Mouse (Mus musculus) small intestine, adult 2 months (tissue): Measurements from ENCODE around the gene Myt1l. TPM values are rescaled to one million over a fixed set of nuclear protein-coding genes. Genes with fewer than 3 reads are reported as not detected.
A peak's percentile ranks its signal among the peaks of the same experiment; 100 is the strongest.

Source experiments
- H3K27ac ChIP-seq: fragments of 200-500 bp; 2 replicates; pipeline ENCODE4 v1.5.1; 2012; ENCODE audit warnings: low read depth, low read length, control low read depth, inconsistent platforms; ENCODE audit not compliant: insufficient read depth
- H3K27me3 ChIP-seq: fragments of 200-500 bp; 2 replicates; pipeline ENCODE4 v1.6.1; 2012; ENCODE audit warnings: mild to moderate bottlenecking, moderate library complexity, low read length, inconsistent platforms; ENCODE audit not compliant: control insufficient read depth, insufficient read depth
- H3K36me3 ChIP-seq: fragments of 200-500 bp; 2 replicates; pipeline ENCODE4 v1.6.1; 2012; ENCODE audit warnings: mild to moderate bottlenecking, low read length, control low read depth, inconsistent platforms; ENCODE audit not compliant: control insufficient read depth, insufficient read depth
- H3K4me1 ChIP-seq: fragments of 200-500 bp; 2 replicates; pipeline ENCODE4 v1.6.1; 2012; ENCODE audit warnings: low read length, inconsistent platforms, mixed read lengths; ENCODE audit not compliant: control insufficient read depth, insufficient read depth, insufficient read length
- H3K4me3 ChIP-seq: fragments of 200-500 bp; 2 replicates; pipeline ENCODE4 v1.5.1; 2012; ENCODE audit warnings: low read depth, mild to moderate bottlenecking, control low read depth, inconsistent platforms, low read length, moderate library complexity
- CTCF ChIP-seq: fragments of 200-500 bp; IDR thresholded peaks from 2 replicates; pipeline ENCODE4 v1.5.1; 2012; ENCODE audit warnings: low read depth, mild to moderate bottlenecking, control low read depth, inconsistent platforms, low read length, moderate library complexity, mixed read lengths; ENCODE audit not compliant: insufficient replicate concordance, insufficient read length; ENCODE audit errors: extremely low read depth
- POLR2A ChIP-seq: fragments of 200-500 bp; IDR thresholded peaks from 2 replicates; pipeline ENCODE4 v1.6.1; 2012; ENCODE audit warnings: low read depth, mild to moderate bottlenecking, control low read depth, inconsistent platforms, low read length, moderate library complexity
- WGBS: fragments of 180-500 bp; shearing (Covaris S2); methylation state at CpG from one replicate; pipeline ENCODE4 v1.1.7; 2018; 5-methylcytosine and 5-hydroxymethylcytosine counted together
- polyA plus RNA-seq: library from polyadenylated mRNA; depleted of rRNA; stranded (reverse); fragments of >200 nt; gene quantifications from 2 replicates; pipeline ENCODE4 v1.2.3, GENCODE M21; 2012

Myt1l gene
- polyA plus RNA-seq, 1 experiment = 0.38 TPM

DNA sequence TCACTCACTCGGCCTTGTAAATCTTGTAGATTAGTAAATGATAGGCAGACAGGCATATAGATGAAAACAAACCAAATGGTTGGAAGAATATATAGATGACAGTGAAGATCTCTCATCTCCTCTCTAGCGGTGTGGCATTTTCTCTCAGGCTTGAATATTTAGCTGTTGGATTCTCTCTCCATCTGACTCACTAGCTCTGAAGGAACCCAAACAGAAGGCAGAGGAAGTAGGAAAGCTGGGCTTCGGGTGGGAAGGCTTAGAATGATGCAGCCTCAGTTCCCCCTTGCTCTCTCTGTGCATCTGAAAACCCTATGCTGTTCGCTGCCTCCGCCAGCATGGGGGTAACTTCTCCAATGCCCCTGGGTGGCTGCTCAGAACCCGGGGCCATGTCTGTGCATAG lies 78.0 kb downstream of the Myt1l start:
- H3K4me3 ChIP-seq = no peak overlapping the region
- TF ChIP-seq POLR2A (no peak), CTCF (no peak)
- no peaks in the 10 kb centered on the region for H3K27me3 ChIP-seq
- 79% methylated on average over 6 of the region's 6 CpGs for WGBS
- no peaks in the 10 kb centered on the region for H3K4me1 ChIP-seq
- H3K36me3 ChIP-seq = no peaks in the 10 kb centered on the region
- H3K27ac ChIP-seq = no peak overlapping the region

DNA sequence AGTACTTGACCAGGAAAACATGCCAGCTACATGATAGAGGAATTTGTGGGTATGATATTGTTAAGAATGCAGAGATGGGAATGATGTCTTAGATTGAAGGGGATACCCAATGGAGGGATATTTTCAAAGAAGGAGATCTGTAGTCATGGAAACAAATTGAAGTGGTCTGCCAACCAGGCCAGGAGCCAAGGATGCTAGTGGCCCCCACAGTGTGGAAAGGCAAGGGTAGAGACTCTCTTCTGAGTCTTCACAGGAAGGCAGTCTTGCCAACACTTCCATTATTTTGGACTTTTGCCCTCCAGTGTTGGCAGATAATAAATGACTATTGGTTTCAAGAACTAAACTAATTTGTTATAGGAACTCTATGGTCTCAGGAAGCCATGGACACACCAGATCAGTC lies 89.6 kb downstream of the Myt1l start:
- no peak overlapping the region for H3K4me3 ChIP-seq
- H3K27ac ChIP-seq = no peak overlapping the region
- TF ChIP-seq CTCF (no peak), POLR2A (no peak)
- H3K36me3 ChIP-seq = no peaks in the 10 kb centered on the region
- H3K27me3 ChIP-seq = no peaks in the 10 kb centered on the region
- H3K4me1 ChIP-seq = no peaks in the 10 kb centered on the region

DNA sequence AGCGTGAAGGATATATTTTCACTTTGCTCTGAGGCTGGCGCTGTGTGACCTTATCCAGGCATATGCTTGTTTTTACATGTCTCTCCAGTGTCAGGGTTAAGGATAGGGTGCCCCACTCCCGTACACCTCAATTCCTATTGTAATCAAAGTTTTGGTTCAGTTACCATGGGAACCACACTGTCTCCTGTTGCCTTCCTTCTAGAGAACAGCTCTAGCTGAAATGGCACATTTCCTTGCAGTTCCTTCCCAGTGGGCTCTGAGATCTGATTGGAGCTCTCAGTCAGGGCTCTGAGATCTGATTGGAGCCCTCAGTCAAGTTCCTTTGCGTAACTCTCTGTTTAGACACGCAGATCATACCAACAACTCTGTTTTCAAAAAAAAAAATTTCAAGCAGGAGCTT lies 93.3 kb downstream of the Myt1l start:
- Histone ChIP-seq H3K4me3 (no peak overlapping the region), H3K36me3 (no peaks in the 10 kb centered on the region), H3K27me3 (no peaks in the 10 kb centered on the region), H3K4me1 (no peaks in the 10 kb centered on the region), H3K27ac (no peak overlapping the region)
- WGBS = 39% methylated on average over 5 of the region's 5 CpGs
- no peak for TF ChIP-seq CTCF
- TF ChIP-seq POLR2A = no peak

DNA sequence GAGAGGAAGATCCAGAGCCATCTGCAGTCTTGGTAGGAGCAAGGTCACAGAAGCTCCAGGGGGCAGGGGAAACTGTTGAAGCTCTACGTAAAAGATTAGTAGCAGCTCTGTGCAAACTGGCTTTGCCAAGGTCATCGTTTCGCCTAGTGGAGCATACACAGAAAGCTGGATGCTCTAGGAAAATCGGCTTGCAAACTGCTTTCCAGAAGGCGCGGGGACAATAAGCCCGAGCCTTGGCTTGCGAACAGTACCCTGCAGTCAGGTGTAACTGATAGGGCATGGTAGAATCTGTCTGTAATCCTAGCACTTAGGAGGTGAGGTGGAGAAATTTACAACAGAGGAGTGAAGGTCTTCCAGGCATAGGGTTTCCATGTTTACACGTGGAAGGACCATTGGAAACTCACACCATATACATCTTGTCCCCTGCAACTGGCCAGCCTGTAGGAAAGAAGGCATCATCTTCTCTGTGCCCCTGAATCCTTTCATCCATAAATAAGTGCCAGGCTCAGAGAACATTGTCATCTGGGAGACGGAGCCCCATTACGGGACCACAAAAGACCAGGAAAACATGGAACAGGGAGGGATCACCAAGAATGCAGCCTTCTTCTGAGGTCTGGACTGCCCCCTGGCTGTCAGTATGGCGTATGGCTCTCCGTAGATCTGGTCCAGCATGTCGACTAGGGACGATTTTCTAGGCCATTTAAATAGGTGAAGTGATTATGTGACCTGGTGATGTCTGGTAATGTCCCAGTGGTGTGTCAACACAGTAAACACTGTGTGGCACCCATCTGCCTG lies 100.0 kb downstream of the Myt1l start:
- Histone ChIP-seq H3K36me3 (no peaks in the 10 kb centered on the region), H3K27me3 (no peaks in the 10 kb centered on the region), H3K4me1 (0 out of 2 replicates have a peak, but pooled peaks cover 3% of the 10 kb centered on the region), H3K4me3 (no peak overlapping the region), H3K27ac (no peak overlapping the region)
- no peak for TF ChIP-seq POLR2A
- peak; percentile 32; the same call in 1 of the 2 replicates for TF ChIP-seq CTCF
- WGBS = 68% methylated on average over 15 of the region's 15 CpGs

DNA sequence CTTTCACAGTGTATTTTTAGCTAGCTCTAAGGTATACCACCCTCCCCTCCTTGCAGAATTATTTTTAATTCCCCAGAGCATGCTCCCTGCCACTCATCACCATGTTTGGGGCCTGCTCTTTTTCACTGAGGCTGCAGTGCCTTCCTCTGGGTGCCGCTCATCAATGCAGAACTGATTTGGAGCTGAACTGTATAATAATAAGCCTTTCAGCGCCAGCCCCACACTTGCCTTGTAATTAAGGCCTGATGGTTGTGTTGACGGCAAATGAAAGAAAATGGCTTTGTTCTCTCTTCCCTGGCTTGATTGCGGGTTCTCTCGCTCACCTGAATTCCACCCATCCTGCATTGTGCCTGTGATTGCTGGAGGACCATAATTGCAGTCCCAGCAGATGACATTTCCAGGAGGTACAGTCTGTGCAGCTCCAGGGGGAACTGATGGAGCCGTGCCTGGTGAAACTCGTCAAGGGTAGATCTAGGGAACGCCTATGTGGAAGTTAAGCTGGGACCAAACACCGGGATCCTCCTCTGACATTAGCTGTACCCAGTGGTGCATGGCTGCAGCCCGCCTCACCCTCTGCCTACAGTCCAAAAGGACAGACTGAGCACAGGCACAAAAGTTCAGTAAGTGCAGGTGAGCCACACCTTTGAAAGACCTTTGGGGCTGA lies 101.8 kb downstream of the Myt1l start:
- Histone ChIP-seq H3K4me3 (no peak overlapping the region), H3K27me3 (no peaks in the 10 kb centered on the region), H3K27ac (no peak overlapping the region), H3K36me3 (no peaks in the 10 kb centered on the region), H3K4me1 (0 out of 2 replicates have a peak, but pooled peaks cover 3% of the 10 kb centered on the region)
- TF ChIP-seq POLR2A = no peak
- no peak for TF ChIP-seq CTCF
- 73% methylated on average over 10 of the region's 10 CpGs for WGBS

DNA sequence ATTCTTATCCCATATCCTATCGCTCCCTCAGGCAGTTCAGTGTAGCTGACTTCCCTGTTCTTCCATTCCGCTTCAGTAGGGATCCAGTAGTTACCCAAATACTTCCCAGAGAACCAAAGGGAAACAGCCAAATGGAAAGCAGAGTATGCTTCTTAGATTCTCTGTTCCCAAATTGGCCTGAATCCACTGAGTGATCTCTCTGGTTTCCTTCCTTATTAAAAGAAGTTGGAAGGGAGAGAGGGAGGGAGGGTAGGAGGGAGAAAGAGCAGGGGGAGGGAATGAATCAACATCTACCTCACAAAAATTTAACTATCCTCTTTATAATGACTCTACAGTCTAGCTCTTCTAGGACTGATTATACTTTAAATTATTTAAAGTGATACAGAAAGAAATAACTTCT lies 106.3 kb downstream of the Myt1l start:
- no peak overlapping the region for H3K27ac ChIP-seq
- WGBS = 82% methylated on average over 2 of the region's 2 CpGs

GRCm38 (mm10) chr12:29639543-29640196 lies 111.5 kb downstream of the Myt1l start:
- Histone ChIP-seq H3K27me3 (no peaks in the 10 kb centered on the region), H3K4me3 (no peak overlapping the region), H3K4me1 (no peaks in the 10 kb centered on the region), H3K36me3 (no peaks in the 10 kb centered on the region), H3K27ac (no peak overlapping the region)
- TF ChIP-seq CTCF (no peak), POLR2A (no peak)
- WGBS = 66% methylated on average over 11 of the region's 11 CpGs

More for the DNA sequence above, 106.3 kb downstream of the Myt1l start:
- Histone ChIP-seq H3K27me3 (no peaks in the 10 kb centered on the region), H3K36me3 (no peaks in the 10 kb centered on the region), H3K4me3 (no peak overlapping the region), H3K4me1 (0 out of 2 replicates have a peak, but pooled peaks cover 3% of the 10 kb centered on the region)
- TF ChIP-seq POLR2A (no peak), CTCF (no peak)
